Mouse (Mus musculus): ENCODE measurements around the gene Park7.

GRCm38 (mm10) chr4:150939991-150940651, 25.9 kb upstream of the Park7 start:
- TF ChIP-seq CTCF (IDR thresholded peaks at IDR 0.05; ENCODE audit: extremely low read depth, insufficient read depth, low read length) (no peak), POLR2A (IDR thresholded peaks at IDR 0.05; ENCODE audit: extremely low read depth, insufficient read depth, low read length) (no peak)

Measured in cortical plate, adult 2 months (tissue).